Mouse (Mus musculus) kidney, postnatal 10 days (tissue): ENCODE measurements around the gene Fyn.

ENCODE experiments used
- DNase-seq: peaks from one replicate; pipeline ENCODE4 v3.0.0; 2021; ENCODE audit warnings: mixed read lengths

Fyn gene

DNA sequence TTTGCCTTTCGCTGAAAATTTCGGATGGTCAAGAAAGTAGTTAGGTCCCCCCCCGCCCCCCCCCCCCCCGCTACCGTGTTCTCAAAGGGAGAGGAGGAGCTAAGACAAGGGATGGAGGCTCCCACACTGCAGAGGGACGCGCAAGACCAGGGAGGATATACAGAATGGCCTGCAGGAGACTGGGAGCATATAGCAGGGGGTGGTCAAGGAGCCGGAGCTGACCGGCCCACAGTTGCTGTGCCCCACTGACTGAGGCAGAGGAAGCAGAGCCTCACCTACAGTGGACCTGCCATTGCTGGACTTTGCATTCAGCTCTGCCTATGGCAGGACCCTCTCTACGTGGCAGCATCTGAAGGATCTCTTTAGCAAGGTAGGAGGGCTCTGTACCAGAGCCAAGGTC, 10.6 kb downstream of the Fyn start:
- DNase-seq = no peak

DNA sequence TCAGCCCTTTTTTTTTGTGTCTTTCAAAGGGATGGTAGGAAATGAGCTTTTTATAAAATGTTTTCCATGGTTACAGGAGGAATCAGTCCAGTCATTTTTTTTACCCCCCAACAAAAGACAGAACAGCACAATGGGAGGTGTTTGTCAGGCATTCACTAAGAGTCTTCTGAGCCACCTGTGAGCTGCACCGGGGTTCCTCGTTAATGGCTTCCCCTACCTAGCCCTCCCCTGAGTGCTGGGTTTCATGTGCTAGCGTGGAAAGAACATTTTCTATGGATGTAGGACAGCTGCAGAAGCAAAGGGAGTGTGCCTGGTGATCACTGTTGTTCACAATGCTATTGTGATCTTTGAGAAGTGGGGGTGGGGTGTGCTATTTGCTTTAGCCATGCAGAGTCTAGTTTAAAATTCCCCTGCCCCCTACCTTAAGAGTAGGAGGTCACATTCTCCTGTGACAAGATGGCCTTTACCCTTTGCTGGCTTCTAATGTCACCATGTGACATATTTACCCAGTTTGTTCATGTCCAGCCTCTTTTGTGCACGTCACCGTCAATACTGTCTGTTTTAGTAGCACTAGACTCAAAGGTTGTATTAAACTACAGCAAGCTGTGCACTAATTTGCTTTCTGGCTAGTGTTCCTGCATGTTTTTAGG, 11.2 kb downstream of the Fyn start:
- DNase-seq = no peak

DNA sequence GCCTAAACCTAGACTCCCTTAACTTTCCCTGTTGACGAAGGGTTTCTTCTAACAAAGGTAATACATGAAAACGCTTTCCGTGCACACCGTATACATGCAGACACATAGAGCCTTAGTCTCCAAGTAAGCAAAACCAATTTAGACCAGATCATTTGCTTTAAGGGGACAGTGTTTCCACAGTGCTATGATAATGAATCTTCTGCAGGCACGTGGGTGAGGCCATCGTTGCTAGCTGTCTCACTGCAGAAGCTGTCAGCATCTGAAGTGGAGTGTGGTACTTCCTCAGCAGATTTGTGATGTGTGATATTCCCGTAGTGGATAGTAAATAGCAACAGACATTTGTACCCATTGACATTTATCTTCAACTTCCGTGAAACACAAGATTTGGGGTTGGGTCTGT, 16.6 kb downstream of the Fyn start:
- DNase-seq = no peak

DNA sequence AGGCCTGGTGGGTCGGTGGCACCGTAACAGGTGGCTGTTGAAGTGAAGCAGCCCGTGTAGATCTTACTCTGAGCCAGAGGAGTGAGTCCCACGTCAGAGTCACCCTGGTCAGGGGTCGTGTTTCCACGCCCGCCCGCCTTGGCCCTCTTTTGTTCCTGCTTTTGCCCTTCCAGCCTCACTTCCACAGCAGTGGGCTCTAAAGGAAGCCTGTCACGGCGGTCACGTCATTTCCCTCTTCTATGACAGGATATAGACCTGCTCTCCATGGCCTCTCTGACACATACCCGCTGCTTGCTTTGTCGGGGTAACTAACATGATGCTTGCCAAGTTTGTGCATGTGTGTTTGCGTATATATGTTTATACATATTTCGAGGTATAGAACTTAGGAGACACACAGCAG, 17.5 kb downstream of the Fyn start:
- peak; percentile 49 for DNase-seq

DNA sequence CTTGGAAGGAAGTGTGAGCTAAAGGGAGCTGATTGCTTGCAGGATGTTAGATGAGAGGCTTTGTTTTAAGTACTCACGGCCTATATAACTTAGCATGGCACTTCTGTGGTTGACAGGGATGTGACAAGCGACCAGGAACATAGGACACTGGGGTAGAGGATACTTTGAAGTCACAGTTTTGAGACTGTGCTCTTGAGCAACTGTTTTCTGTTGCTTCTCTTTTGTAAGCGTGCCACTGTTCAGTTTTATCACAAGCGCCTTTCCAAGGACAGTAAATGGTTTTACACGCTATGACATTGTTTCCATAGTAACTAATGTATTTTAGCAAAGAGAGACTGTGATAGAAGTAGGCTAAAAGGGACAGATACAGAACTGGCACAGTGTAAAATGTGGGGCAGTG, 18.4 kb downstream of the Fyn start:
- DNase-seq = no peak

DNA sequence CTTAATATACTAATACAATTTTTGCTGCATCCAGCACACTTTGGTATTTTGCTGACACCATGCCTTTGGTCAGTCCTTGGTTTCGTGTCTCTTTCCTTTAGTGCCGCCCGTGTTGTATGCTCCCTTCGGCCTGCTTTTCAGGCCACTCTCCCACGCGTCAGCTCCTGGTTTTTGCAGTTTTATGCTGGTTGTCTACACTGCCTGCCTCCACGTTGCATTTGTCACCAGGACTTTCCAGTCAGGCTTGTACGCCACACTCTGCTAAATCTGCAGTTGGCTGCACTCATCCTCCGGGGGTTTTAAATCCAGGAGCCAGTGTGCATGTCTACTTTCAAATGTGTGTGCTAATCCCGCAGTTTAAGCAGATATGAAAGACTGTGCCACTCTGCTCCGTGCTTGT, 18.9 kb downstream of the Fyn start:
- no peak for DNase-seq

DNA sequence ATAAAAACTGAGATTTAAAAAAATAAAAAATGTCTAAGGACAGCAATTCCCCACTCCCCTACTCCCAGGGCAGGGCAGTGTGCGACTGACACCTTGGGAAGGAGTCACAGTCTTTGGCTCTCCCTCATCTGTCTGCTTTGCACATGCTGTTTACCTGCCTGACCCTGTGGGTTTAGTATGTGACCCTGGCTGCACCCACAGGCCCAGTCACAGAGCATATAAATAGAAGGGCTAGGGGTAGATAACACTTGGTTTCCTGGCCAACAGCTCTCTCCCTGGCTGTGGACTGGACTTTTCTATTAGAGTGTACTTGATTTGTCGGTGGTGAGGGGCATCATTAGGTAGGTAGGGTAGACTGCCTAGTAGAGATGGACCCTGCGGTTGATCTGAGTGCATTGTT, 19.5 kb downstream of the Fyn start:
- DNase-seq = no peak

DNA sequence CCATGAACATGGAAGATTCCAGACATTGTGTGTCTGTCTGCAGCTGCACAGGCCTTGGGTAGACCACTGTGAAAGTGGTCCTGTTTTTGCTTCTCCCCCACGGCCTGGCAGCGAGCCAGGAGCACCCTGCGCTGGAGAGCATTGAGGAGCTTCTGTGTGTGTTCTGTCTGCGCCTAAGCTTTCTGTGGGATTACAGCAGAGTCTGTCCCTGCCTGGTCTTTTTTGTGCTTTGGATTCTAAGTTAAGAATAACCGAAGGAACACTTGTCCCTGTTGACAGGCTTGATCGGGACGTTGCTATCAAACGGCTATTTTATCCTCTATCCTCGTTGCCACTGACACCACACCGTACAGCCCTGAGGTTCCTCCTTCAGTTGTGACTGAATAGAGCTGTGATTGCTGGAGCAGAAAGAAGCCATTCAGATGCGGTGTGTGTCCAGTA, 20.8 kb downstream of the Fyn start:
- DNase-seq = no peak

DNA sequence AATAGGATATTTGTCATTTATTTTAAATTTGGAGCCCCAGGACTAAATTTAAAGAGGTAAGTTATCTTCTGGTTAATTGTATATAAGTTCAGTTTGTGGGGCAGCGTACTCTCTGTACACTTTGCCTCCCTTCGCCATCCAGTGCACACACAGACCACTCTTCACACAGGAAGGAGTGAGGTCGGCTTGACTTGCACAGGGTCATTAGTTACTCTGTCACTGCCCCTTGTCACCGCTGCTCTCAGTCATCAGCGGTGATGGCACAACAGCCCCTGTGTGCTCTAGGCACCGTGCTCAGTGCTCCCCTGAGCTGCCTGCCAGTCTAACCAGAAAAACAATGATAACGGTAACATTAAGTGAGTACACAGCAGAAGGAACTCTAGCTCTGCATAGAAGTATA, 21.9 kb downstream of the Fyn start:
- no peak for DNase-seq

DNA sequence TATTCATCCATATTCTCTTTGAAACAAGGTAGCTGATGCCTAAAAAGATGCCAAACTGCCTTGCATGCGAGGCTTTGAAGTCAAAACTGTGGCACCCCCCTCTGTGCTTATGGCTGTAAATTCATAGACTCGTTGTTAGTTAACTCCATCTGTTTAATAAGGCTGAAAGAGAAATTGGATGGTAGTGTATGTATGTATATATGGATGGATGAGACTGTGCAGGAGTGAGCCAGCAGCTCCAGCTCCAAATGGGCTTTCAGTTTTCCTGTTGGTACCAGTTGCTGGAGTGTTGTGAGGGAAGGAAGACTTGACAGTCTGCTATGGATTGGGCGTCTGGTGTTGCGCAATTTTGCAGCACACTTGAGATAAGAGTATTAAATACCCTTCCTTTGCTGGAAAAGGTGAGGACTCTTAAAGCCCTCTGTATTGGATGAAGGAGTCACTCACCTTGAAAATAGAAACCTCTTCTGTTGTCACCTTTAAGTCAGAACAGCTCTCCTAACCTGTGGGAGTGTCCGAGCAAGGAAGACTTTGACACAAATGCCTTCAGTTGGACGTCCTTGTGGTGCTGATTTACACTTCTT, 24.3 kb downstream of the Fyn start:
- no peak for DNase-seq

DNA sequence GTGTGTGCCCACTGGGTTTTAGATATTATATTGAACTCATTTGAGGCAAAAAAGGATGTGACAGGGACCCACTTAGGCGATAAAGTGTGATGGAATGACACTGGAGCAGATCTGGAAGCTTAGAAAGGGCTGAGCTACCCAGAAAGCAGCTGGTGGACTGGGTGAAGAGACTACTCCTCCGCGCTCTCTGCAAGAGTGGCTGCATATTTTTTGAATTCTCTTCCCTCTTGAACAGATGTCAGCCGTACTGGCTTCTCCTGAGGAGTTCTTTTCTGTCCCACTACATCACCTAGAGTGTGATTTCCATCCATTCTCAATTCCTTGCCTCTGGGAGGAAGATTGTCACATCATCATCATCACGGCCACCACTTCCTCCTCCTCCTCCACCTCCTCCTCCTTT, 26.9 kb downstream of the Fyn start:
- no peak for DNase-seq

DNA sequence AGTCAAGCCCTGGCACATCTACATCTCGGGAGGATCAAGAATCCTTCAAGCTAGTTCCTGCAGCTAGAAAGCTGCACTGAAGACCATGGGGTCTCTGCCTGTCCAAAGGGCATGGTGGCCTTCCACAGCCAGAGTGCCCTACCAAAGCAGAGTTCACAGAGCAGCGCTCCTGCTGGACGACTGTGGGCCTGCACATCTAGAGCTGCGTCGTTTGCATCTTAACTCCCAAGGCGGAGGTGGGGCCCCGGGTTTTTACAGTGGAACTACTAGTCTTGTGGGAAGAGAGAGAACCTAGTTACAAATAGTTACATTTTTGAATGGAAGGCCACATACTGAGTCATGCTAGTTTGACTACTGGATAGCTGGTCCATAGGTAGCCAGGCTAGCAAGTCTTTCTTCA, 30.3 kb downstream of the Fyn start:
- DNase-seq = no peak

DNA sequence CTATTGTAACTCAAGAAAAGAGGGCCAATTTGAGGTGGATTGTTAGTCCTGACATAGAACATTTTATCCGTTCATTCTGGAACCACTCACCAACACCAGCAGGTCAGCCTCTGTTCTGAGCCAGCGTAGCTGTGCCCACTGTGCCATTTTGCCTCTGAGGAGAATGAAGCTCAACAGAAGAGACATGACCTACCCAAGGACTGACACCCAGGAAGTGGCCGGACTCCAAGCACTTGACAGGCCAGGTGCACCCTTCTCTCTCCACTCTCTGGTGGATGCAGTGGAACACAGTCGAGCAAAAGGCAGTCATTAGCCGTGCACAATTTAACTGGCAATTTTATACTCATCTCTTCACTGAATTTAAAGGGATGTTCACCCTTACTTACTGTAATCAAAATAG, 31.5 kb downstream of the Fyn start:
- DNase-seq = no peak

DNA sequence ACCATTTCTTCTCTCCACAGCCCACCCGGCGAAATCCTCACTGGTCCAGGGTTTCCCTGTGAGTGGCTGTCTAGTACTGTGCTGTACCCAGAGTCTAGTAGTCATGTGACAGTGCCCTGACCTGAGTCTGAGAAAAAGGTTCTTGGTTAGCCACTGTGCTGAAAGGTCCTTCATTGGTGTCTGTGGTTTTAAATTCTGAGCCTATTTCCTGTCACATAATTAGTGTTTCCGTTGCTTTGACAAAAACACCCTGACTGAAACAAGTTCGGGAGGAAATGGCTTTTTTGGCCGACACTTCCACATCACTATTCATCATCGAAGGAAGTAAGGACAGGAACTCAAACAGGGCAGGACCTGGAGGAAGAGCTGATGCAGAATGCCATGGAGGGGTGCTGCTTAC, 33.8 kb downstream of the Fyn start:
- peak; percentile 31 for DNase-seq

DNA sequence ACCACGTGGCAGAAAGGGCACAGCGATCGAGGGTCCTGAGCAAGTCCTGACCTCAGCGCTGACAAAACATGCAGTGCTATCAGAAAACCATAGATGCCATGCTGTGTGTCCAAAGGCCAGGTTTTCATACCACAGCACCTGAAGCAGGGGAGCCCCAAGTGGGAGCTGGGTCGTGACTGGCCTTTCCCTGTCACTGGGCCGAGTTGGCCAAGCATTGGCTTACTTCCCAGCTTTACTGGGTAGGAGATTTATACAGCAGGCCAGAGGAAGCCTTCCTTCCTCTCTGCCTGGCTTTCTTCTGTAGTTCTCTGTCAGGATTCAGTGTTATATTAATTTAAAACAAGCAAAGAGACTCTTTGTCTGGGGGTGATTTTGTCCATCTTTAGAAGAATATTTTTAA, 35.1 kb downstream of the Fyn start:
- no peak for DNase-seq

DNA sequence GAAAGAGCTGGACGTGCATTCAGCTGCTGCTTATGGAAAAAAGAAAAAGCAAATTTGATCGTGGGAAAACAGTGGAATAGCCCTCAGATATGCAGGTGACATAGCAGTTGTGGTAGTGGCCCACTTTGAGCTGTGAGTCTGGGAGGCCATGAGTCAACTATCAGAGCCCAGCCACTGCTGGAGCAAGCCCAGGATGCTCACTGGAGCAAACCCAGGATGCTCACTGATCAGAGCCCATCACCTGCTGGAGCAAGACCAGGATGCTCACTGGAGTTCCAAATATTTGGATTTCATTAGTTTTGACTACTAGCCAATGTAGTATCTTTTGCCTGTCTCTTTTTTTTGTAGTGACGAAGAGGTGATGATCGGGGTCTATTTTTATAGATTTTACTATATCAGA, 35.5 kb downstream of the Fyn start:
- DNase-seq = no peak

DNA sequence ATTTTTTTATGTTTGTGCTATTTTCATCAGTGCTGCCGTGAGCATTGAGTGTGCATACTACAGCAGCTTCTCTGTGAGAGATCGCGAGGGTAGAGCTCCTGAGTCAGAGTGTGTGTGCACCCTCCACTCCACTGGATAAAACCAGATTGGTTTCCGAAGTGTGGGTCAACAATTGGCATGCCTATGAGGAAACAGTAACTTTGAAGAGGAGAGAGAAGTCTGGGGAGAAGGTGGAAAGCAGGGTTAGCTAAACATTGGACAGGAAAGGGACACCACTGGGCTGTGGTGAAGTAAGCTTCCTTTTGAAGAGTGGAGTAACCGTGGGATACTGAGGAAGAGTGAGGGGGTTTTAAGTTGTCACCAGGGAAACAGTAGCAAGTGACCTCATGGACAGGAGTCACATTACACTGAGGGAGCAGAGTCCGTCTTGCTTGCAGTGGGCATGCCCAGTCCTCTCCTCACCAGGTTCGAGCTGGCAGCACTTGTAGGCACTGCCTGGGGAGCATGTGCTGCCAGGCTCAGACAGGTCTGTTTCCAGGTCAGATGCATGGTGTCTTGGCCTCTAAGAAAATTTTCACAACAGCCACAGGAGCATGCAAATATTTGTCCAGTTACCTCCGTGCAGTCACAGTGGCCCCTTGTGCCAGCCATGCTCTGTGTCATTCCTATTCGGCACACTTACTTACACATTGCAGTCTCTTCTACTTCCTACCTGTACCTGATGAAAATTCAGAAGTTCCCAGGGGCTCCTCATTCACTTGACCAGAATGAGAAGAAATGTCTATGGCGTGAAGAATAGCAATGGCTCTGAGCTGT, 37.5 kb downstream of the Fyn start:
- DNase-seq = no peak

DNA sequence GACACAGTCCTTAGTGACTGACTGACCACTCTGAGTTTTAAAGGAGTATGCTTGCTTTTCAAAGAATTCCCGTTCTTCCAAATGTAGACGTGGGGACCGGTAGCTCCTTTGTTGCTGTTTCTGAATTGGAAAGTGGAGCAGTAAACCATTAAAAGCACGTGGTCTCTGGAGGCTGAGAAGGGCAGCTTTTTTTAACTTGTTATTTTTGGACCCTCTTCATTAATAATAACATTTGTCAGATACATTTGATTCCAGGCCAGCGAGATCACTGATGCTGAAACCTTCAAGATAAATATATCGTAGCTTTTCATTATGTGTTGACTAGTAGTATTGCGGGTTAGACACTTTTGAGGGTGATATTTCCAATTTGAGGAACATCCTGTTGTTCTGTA, 38.1 kb downstream of the Fyn start:
- DNase-seq = no peak

DNA sequence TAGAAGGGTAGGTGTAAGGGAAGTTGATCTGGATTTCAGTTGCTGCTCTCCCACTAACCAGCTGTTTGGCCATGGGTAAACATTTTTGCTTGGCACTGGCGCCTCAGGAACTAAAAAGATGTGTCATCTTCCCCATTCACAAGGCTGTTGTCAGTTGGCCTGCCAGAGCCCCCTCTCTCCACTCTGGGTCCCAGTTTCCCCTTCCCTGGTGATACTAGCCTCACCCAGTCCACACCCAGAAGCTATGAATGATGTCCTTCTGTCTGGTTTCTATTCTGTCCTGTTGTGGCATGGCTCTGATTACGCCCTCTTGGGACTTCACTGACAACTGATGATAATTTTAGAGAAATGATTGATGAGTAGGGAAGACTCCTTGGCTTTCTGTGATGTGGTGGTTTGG, 38.9 kb downstream of the Fyn start:
- DNase-seq = no peak

DNA sequence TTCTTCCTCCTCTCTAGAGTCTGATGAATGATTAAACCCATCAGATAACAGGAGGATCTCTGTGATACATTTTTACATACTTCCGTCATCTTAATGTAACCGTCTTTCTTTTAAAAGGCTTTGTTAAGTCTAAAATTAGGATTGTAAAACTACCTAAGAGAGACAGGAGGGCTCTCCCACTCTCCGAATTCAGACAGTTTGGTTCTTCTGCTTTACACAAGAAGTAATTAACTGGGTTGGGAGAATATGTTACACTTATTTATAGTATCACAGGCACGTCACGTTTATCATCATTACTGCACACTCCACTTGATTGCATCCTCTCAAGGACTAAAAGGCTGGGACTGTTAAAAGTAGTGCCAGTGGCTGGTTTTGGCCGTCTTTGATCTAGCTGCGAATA, 40.9 kb downstream of the Fyn start:
- DNase-seq = no peak

DNA sequence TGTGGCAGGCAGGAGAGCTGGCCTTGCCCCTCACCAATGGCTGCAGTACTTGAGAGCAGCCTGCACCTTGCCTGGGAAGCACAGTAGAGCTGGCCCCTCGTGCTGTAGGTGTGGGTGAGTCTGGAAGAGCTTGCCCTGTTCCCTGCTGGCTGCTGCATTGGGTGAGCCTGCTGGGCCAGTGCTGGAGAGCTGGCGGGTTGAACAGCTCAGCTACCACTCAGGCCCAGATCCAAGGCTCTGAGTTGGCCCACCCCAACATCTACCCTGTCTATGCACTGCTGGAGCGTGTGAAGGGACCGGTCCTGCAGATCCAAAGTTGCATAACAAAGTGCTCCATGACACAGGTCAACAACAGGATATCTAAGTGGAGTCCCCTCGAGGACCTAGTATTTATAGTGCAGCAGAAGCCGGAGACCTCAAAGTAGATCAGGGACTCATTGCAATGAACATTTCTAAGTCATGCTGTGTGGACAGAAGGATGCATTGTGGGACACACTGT, 41.5 kb downstream of the Fyn start:
- no peak for DNase-seq

DNA sequence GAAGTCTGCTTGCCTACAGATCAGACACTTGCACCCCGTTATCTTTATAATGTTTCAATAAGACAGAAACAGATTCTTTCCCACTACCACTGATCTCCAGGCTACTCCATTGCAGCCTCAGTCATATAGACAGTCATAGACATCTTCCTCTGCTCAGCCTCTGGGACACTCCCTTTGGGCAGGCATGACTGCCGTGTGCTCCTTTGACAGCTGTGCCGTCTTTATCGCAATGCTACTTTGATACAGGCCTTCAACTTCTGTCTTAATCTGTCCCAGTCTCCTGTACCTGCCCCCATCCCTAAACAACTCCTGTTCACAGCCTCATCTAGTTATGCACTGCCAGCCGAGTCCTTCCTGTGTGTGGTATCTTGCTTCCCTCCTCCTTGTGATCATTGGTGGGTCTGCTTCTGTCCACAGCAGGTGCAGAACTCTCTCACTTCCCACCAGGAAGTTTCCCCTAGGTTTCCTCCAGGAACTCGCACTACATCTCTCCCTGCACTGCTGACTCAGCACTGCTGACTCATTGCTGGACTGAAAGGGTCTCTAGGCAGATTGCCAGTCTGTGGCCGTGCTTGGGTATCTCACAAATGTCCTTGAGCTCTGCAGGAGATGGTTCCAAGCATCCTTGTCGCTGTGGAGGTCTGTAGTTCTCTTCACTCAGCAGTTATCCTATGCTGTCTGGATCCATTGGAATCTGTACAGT, 43.4 kb downstream of the Fyn start:
- DNase-seq = no peak

DNA sequence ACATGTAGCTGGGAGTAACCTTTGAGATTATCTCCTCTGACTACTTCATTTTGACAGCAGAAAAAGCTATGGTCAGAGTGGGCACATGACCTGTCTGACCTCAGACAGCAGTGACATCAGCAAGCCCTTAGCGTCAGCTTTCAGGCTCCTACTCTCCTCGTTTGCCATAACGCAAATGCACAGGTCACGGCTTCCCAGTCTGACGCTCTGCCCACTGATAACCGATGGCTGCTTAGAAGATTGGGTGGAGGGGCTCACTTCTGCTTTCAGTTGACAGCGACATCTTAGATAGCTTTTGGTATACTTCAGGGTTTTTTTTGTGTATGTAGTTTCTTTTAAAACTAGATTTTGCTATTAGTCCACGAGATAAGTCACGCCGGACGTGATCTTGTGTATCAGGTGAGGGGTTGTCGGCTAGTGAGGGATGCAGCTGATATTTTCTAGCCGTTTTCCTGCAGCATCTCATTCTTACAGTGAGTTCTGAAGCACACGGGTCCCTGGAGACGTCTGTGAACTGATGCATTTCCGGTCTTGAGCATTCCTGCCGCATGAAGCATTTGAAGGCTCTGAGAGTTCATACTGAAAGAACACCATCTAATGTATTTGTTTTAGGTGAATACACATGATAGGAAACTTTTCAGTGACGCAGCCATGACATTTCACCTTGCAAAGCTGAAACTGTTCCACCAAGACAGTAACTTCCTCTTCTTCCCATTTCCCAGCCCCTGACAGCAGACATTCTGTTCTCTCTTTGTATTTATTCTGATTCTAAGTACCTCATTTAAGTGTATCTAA, 44.4 kb downstream of the Fyn start:
- DNase-seq = peak; percentile 36
